Mouse (Mus musculus) MEL (cell line): ENCODE results near the gene Fgf12. TPM values are rescaled to one million over a fixed set of nuclear protein-coding genes. Genes with fewer than 3 reads are reported as not detected.

ENCODE experiments used
- DNase-seq: peaks from one replicate; pipeline ENCODE4 v3.0.0; 2011; ENCODE audit warnings: low read depth, low spot score
- H3K27ac ChIP-seq: 2 replicates; pipeline ENCODE4 v1.5.1; 2012; ENCODE audit warnings: low read depth, mild to moderate bottlenecking, control low read depth, low read length, moderate library complexity; ENCODE audit not compliant: control insufficient read depth
- H3K27me3 ChIP-seq, 2 experiments: fragments of 150-350 bp in 1 of 2; sonication (generic) in 1 of 2; 2 replicates each; pipeline ENCODE4 v1.6.1; 2012; ENCODE audit warnings: low read length in 2 of 2, mild to moderate bottlenecking in 2 of 2, improper control_type of control experiment in 1 of 2, moderate library complexity in 1 of 2; ENCODE audit not compliant: insufficient read depth in 2 of 2, control insufficient read depth in 1 of 2
- H3K36me3 ChIP-seq, 2 experiments: 2 replicates each; pipeline ENCODE4 v1.6.1; 2012 to 2014; ENCODE audit warnings: low read length in 2 of 2, improper control_type of control experiment in 1 of 2, inconsistent platforms in 1 of 2, mild to moderate bottlenecking in 1 of 2; ENCODE audit not compliant: insufficient read depth in 2 of 2, control insufficient read depth in 1 of 2
- H3K4me1 ChIP-seq, 2 experiments: fragments of 150-350 bp in 1 of 2; sonication (generic) in 1 of 2; 2 replicates each; pipeline ENCODE4 v1.6.1; 2012; ENCODE audit warnings: low read length in 2 of 2, improper control_type of control experiment in 1 of 2, mild to moderate bottlenecking in 1 of 2; ENCODE audit not compliant: insufficient read depth in 2 of 2, control insufficient read depth in 1 of 2
- H3K4me3 ChIP-seq, 2 experiments: fragments of 150-350 bp in 1 of 2; sonication (generic) in 1 of 2; 2 replicates each; pipeline ENCODE4 v1.5.1; 2012; ENCODE audit warnings: low read depth in 2 of 2, low read length in 2 of 2, mild to moderate bottlenecking in 2 of 2, moderate library complexity in 2 of 2, control low read depth in 1 of 2, improper control_type of control experiment in 1 of 2; ENCODE audit not compliant: control insufficient read depth in 1 of 2, insufficient read depth in 1 of 2
- H3K79me2 ChIP-seq: 2 replicates; pipeline ENCODE4 v1.6.1; 2012; ENCODE audit warnings: mild to moderate bottlenecking, low read length, moderate library complexity; ENCODE audit not compliant: control insufficient read depth, poor library complexity, insufficient read depth
- H3K9ac ChIP-seq: 2 replicates; pipeline ENCODE4 v1.6.1; 2012; ENCODE audit warnings: low read depth, mild to moderate bottlenecking, control low read depth, low read length, moderate library complexity; ENCODE audit not compliant: control insufficient read depth, poor library complexity, severe bottlenecking
- H3K9me3 ChIP-seq: fragments of 150-350 bp; sonication (generic); replicated peaks from 2 replicates; pipeline ENCODE4 v1.6.1; 2012; ENCODE audit warnings: mild to moderate bottlenecking, low read length, improper control_type of control experiment, moderate library complexity; ENCODE audit not compliant: insufficient read depth
- CHD2 ChIP-seq: IDR thresholded peaks from 2 replicates; pipeline ENCODE4 v1.6.1; 2011; ENCODE audit warnings: low read length, improper control_type of control experiment
- CTCF ChIP-seq, 3 experiments: IDR thresholded peaks in 2 of 3; conservative IDR thresholded peaks in 1 of 3; 2 replicates each; pipeline ENCODE4 v1.5.1; 2011 to 2012; ENCODE audit warnings: low read length in 3 of 3, low read depth in 2 of 3, mild to moderate bottlenecking in 2 of 3, improper control_type of control experiment in 1 of 3, inconsistent platforms in 1 of 3, mixed read lengths in 1 of 3, moderate library complexity in 1 of 3; ENCODE audit not compliant: control insufficient read depth in 1 of 3, insufficient read depth in 1 of 3, poor library complexity in 1 of 3, severe bottlenecking in 1 of 3
- E2F4 ChIP-seq: IDR thresholded peaks from 2 replicates; pipeline ENCODE4 v1.6.1; 2011; ENCODE audit warnings: low read depth, low read length, improper control_type of control experiment, borderline replicate concordance
- ETS1 ChIP-seq: IDR thresholded peaks from 2 replicates; pipeline ENCODE4 v1.6.1; 2012; ENCODE audit warnings: low read depth, mild to moderate bottlenecking, inconsistent platforms, low read length, improper control_type of control experiment, moderate library complexity
- KAT2A ChIP-seq: conservative IDR thresholded peaks from 2 replicates; pipeline ENCODE4 v1.6.1; 2012; ENCODE audit warnings: low read depth, low read length, improper control_type of control experiment, inconsistent platforms
- MAZ ChIP-seq: IDR thresholded peaks from 2 replicates; pipeline ENCODE4 v1.6.1; 2012; ENCODE audit warnings: low read depth, mild to moderate bottlenecking, inconsistent platforms, low read length, improper control_type of control experiment
- MEF2A ChIP-seq: IDR thresholded peaks from 2 replicates; pipeline ENCODE4 v1.6.1; 2014; ENCODE audit warnings: low read depth, mild to moderate bottlenecking, inconsistent platforms, low read length, improper control_type of control experiment; ENCODE audit not compliant: poor library complexity, insufficient replicate concordance, severe bottlenecking; ENCODE audit errors: extremely low read depth
- MXI1 ChIP-seq: IDR thresholded peaks from 2 replicates; pipeline ENCODE4 v1.6.1; 2011; ENCODE audit warnings: mild to moderate bottlenecking, low read depth, low read length, improper control_type of control experiment
- POLR2A ChIP-seq, 2 experiments: IDR thresholded peaks; 2 replicates each; pipeline ENCODE4 v1.6.1; 2011 to 2012; ENCODE audit warnings: low read length in 2 of 2, mild to moderate bottlenecking in 2 of 2, control low read depth in 1 of 2, improper control_type of control experiment in 1 of 2, low read depth in 1 of 2, moderate library complexity in 1 of 2; ENCODE audit not compliant: control insufficient read depth in 1 of 2, insufficient read depth in 1 of 2, poor library complexity in 1 of 2
- TCF12 ChIP-seq: IDR thresholded peaks from 2 replicates; pipeline ENCODE4 v1.6.1; 2014; ENCODE audit warnings: low read depth, mild to moderate bottlenecking, inconsistent platforms, low read length, improper control_type of control experiment, moderate library complexity
- UBTF ChIP-seq: IDR thresholded peaks from 2 replicates; pipeline ENCODE4 v1.6.1; 2012; ENCODE audit warnings: low read depth, mild to moderate bottlenecking, inconsistent platforms, low read length, improper control_type of control experiment, moderate library complexity, borderline replicate concordance; ENCODE audit not compliant: insufficient read depth
- ZKSCAN1 ChIP-seq: IDR thresholded peaks from 2 replicates; pipeline ENCODE4 v1.6.1; 2012; ENCODE audit warnings: low read depth, mild to moderate bottlenecking, inconsistent platforms, low read length, improper control_type of control experiment, moderate library complexity
- polyA plus RNA-seq, 2 experiments: library from polyadenylated mRNA; stranded (reverse) in 1 of 2; unstranded in 1 of 2; fragments of >175 nt in 1 of 2; fragments of >200 nt in 1 of 2; gene quantifications; 2 replicates each; pipeline versions ENCODE4 v1.2.1 to v1.2.4; 2012; ENCODE audit warnings: low replicate concordance in 2 of 2, low read depth in 1 of 2; ENCODE audit not compliant: insufficient read length in 2 of 2, insufficient read depth in 1 of 2, missing spikeins in 1 of 2
- total RNA-seq: library from RNA; depleted of rRNA; stranded (reverse); fragments of 300-350 nt; gene quantifications from 2 replicates; pipeline ENCODE4 v1.2.3, GENCODE M21; 2012

The Fgf12 gene
- total and polyA plus RNA-seq, 3 experiments = not detected

DNA sequence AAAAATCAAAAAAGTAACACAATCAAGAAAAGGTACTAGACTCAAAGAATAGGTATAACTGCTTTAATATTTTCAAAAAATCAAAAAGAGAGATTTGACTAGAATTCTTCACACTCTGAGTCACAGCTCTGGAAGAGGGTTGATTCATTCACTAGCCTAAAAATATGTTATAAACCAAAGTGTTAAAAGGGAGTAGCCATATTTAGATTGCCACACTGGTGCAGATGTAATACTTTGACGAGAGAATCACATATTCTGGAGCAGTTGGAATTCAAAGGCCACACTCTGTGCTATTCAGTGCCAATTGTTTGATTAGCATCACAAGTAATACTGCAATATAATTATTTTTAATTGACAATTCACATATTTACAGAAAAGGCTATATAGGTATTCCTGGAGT, 416.2 kb downstream of the Fgf12 start:
- H3K9ac ChIP-seq = no peak overlapping the region
- no peaks in the 10 kb centered on the region for H3K9me3 ChIP-seq
- no peaks in the 10 kb centered on the region for H3K4me1 ChIP-seq
- H3K27me3 ChIP-seq = no peaks in the 10 kb centered on the region
- H3K4me3 ChIP-seq = no peak overlapping the region
- no peaks in the 10 kb centered on the region for H3K79me2 ChIP-seq
- TF ChIP-seq MAZ (no peak), MXI1 (no peak), TCF12 (no peak), ETS1 (no peak), POLR2A (IDR thresholded peaks at IDR 0.05; ENCODE audit: control insufficient read depth in 1 of 2, insufficient read depth in 1 of 2, low read depth in 1 of 2, low read length in 2 of 2, poor library complexity in 1 of 2) (no peak)
- TF ChIP-seq, all 39 proteins: peak for 0
- no peaks in the 10 kb centered on the region for H3K36me3 ChIP-seq
- no peak for DNase-seq
- no peak overlapping the region for H3K27ac ChIP-seq

DNA sequence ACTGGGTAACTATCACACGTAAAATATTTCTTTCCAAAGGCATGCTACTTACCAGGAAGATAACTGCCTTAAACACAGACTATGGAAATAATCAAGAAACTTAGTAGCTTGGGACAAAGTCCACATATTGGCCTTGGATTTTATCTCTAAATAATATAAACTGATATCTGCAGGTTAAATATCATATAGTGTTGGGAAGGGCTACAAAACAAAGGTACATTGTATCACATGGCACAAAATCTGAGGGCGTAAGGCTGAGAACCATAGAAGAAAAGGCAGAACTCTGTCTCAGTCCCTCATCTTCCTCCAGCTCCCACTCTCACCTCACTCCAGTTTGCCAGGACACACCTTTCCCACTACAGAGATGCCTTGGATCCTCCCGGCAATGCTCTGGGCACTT, 417.8 kb downstream of the Fgf12 start:
- no peak for TF ChIP-seq ZKSCAN1
- no peak for TF ChIP-seq CTCF (IDR thresholded peaks at IDR 0.05 in 2 of 3, conservative IDR thresholded peaks at IDR 0.05 in 1 of 3; ENCODE audit: control insufficient read depth in 1 of 3, insufficient read depth in 1 of 3, low read depth in 2 of 3, low read length in 3 of 3, poor library complexity in 1 of 3, severe bottlenecking in 1 of 3)
- TF ChIP-seq MEF2A = no peak

DNA sequence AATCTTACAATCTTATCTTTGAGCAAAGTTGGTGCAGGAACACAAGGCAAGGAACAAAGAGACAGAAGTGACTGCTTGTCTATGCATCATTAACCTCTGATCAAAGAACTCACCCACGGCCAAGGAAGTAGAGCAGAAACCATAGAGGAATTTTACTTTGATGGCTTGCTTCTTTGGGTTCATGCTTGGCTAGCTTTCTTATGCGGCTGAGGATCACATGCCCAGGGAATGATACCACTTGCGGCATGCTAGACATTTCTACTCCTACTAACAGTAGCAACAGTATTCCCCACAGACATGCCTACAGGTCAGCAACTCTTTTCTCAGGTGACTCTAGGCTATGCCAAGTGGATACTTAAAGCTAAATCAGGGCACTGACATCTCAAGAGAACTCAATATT, 429.3 kb downstream of the Fgf12 start:
- no peak for DNase-seq
- no peaks in the 10 kb centered on the region for H3K79me2 ChIP-seq
- no peak overlapping the region for H3K4me3 ChIP-seq
- H3K4me1 ChIP-seq = no peaks in the 10 kb centered on the region
- TF ChIP-seq CHD2 (no peak), E2F4 (no peak), UBTF (no peak), MAZ (no peak), POLR2A (IDR thresholded peaks at IDR 0.05; ENCODE audit: control insufficient read depth in 1 of 2, insufficient read depth in 1 of 2, low read depth in 1 of 2, low read length in 2 of 2, poor library complexity in 1 of 2) (no peak), KAT2A (no peak)
- H3K36me3 ChIP-seq = no peaks in the 10 kb centered on the region
- H3K9ac ChIP-seq = no peak overlapping the region
- no peaks in the 10 kb centered on the region for H3K9me3 ChIP-seq
- H3K27ac ChIP-seq = no peak overlapping the region
- H3K27me3 ChIP-seq = no peaks in the 10 kb centered on the region

More for the DNA sequence above, 417.8 kb downstream of the Fgf12 start:
- Histone ChIP-seq H3K27ac (no peak overlapping the region), H3K36me3 (no peaks in the 10 kb centered on the region), H3K9ac (no peak overlapping the region), H3K4me1 (no peaks in the 10 kb centered on the region), H3K79me2 (no peaks in the 10 kb centered on the region), H3K9me3 (no peaks in the 10 kb centered on the region), H3K27me3 (no peaks in the 10 kb centered on the region), H3K4me3 (no peak overlapping the region)
- no peak for DNase-seq
